Mouse (Mus musculus) liver, embryonic 14.5 days (tissue): ENCODE results near the gene Pde8a. TPM values are rescaled to one million over a fixed set of nuclear protein-coding genes. Genes with fewer than 3 reads are reported as not detected.

Source experiments
- ATAC-seq: fragments of 200-750 bp; cut with Nextera tagmentation; 2 replicates; pipeline ENCODE4 v1.8.0; 2017; ENCODE audit warnings: moderate number of reproducible peaks, mild to moderate bottlenecking, moderate library complexity; ENCODE audit not compliant: insufficient read depth
- DNase-seq, 3 experiments: peaks; one replicate each; pipeline ENCODE4 v3.0.0-alpha.2; 2012 to 2013; ENCODE audit warnings: low read depth in 3 of 3, low spot score in 3 of 3
- H3K27ac ChIP-seq: fragments of 300-500 bp; sonication (generic); 2 replicates; pipeline ENCODE4 v1.5.1; 2014; ENCODE audit warnings: moderate library complexity, mild to moderate bottlenecking, control low read depth, inconsistent platforms
- H3K27me3 ChIP-seq: fragments of 300-500 bp; sonication (generic); 2 replicates; pipeline ENCODE4 v1.6.1; 2014; ENCODE audit warnings: mild to moderate bottlenecking, low read length, moderate library complexity; ENCODE audit not compliant: control insufficient read depth, insufficient read depth
- H3K36me3 ChIP-seq: fragments of 300-500 bp; sonication (generic); replicated peaks from 2 replicates; pipeline ENCODE4 v1.6.1; 2014; ENCODE audit warnings: low read depth; ENCODE audit not compliant: control insufficient read depth, insufficient read depth
- H3K4me1 ChIP-seq, 2 experiments: fragments of 200-500 bp in 1 of 2; fragments of 300-500 bp in 1 of 2; sonication (generic) in 1 of 2; replicated peaks; 2 replicates each; pipeline ENCODE4 v1.6.1; 2012 to 2014; ENCODE audit warnings: antibody characterized with exemption in 1 of 2, inconsistent platforms in 1 of 2, low read length in 1 of 2; ENCODE audit not compliant: control insufficient read depth in 2 of 2, insufficient read depth in 2 of 2
- H3K4me2 ChIP-seq: fragments of 300-500 bp; sonication (generic); 2 replicates; pipeline ENCODE4 v1.6.1; 2014; ENCODE audit warnings: low read depth, mild to moderate bottlenecking, control low read depth, moderate library complexity
- H3K4me3 ChIP-seq, 2 experiments: fragments of 200-500 bp in 1 of 2; fragments of 300-500 bp in 1 of 2; sonication (generic) in 1 of 2; 2 replicates each; pipeline ENCODE4 v1.5.1; 2012 to 2014; ENCODE audit warnings: low read depth in 2 of 2, low read length in 2 of 2, mild to moderate bottlenecking in 2 of 2, control low read depth in 1 of 2, inconsistent platforms in 1 of 2, moderate library complexity in 1 of 2; ENCODE audit not compliant: insufficient read depth in 1 of 2
- H3K9ac ChIP-seq: fragments of 300-500 bp; sonication (generic); replicated peaks from 2 replicates; pipeline ENCODE4 v1.6.1; 2014; ENCODE audit warnings: mild to moderate bottlenecking, control low read depth, moderate library complexity
- H3K9me3 ChIP-seq: fragments of 300-500 bp; sonication (generic); 2 replicates; pipeline ENCODE4 v1.6.1; 2016; ENCODE audit warnings: low read length, mixed read lengths; ENCODE audit not compliant: control insufficient read depth
- CTCF ChIP-seq: IDR thresholded peaks from 2 replicates; pipeline ENCODE4 v1.5.1; 2016; ENCODE audit warnings: antibody characterized with exemption, low read depth, control low read depth
- EP300 ChIP-seq: IDR thresholded peaks from 2 replicates; pipeline ENCODE4 v1.6.1; 2016; ENCODE audit warnings: antibody characterized with exemption, low read depth
- WGBS: fragments of 180-500 bp; shearing (Covaris S2); extraction: QIAGEN DNeasy Blood & Tissue Kit; methylation state at CpG from one replicate; pipeline ENCODE4 v1.1.7; 2014; ENCODE audit not compliant: insufficient replicate concordance; 5-methylcytosine and 5-hydroxymethylcytosine counted together
- polyA plus RNA-seq, 2 experiments: library from polyadenylated mRNA; depleted of rRNA in 1 of 2; stranded (reverse) in 1 of 2; unstranded in 1 of 2; fragments of >200 nt; fragmentation: Nextera tagmentation in 1 of 2; extraction: Ambion mirVana in 1 of 2; gene quantifications; 2 replicates each; pipeline versions ENCODE4 v1.2.1 to v1.2.3; 2012 to 2014

Gene Pde8a
- polyA plus RNA-seq, 2 experiments = 1.5 to 1.7 TPM

DNA sequence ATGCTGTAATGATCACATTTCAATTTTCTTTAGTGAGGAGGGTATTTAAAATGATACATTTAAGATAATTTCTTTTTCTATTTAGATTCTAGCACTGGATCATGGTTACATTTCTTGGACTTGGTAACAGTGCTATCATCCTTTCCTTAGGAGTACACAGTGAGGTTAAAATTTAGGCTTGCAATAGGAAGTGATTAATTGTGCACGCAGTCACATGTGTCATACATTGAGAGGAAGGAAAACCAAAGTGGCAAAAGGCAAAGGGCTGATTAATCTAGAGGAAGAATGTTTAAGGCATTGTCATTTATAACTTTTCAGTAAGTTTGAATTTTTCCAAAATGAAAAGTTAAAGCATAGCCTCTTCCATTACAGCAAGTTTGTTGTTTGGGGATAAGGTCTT, 67.8 kb downstream of the Pde8a start:
- Histone ChIP-seq H3K9me3 (no peaks in the 10 kb centered on the region), H3K9ac (no peak overlapping the region), H3K4me3 (no peak overlapping the region), H3K36me3 (no peaks in the 10 kb centered on the region), H3K27me3 (no peaks in the 10 kb centered on the region), H3K4me2 (no peak overlapping the region), H3K4me1 (no peaks in the 10 kb centered on the region), H3K27ac (no peak overlapping the region)
- DNase-seq (no peak), ATAC-seq (no peak)
- no peak for TF ChIP-seq CTCF
- TF ChIP-seq EP300 = no peak
- whole genome bisulfite sequencing = 33% methylated on average over 1 of the region's 1 CpGs

DNA sequence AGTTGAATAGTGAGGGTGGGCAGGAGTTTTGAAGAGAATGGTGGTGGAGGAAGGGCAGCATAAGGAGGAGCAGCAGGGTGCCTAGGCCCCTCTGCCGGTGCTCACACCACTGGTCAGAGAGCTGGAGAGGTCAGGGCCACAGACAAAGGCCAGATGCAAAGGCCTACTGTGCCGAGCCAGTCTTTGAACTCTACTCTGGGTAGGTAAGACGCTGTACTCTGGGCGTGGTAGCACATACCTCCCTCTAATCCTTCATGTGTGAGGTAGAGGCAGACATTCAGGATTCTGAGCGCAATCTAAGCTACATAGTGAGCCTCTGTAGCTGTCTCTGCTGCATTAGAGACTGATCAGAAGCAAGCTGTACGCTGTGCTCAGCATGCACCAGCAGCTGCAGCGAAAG, 73.1 kb downstream of the Pde8a start:
- H3K27me3 ChIP-seq = no peaks in the 10 kb centered on the region
- H3K27ac ChIP-seq = no peak overlapping the region
- no peaks in the 10 kb centered on the region for H3K9me3 ChIP-seq
- TF ChIP-seq EP300 = no peak
- no peak for TF ChIP-seq CTCF
- no peaks in the 10 kb centered on the region for H3K4me1 ChIP-seq
- no peaks in the 10 kb centered on the region for H3K36me3 ChIP-seq
- ATAC-seq (no peak), DNase-seq (no peak)
- H3K4me3 ChIP-seq = no peak overlapping the region
- no peak overlapping the region for H3K4me2 ChIP-seq
- H3K9ac ChIP-seq = no peak overlapping the region
- 54% methylated on average over 7 of the region's 7 CpGs for WGBS

DNA sequence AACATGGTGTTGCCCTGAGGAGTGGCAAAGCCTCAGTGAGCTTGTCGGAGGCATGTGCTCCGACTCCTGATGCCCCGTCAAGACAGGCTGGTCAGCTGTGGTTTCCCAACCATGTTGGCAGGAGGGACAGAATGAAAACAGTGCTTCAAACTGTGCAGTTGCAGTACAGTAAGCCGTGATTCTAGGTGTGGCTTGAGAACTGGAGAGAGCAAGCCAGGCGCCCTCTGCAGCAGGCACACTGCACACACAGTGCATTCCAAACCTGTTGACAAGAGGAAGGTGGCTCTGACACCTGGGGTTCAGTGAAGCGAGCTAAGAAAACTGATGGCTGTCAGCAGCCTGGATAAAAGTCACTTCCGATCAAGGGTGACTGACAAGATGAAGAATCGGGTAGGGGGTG, 73.5 kb downstream of the Pde8a start:
- no peak overlapping the region for H3K9ac ChIP-seq
- 58% methylated on average over 8 of the region's 8 CpGs for WGBS
- no peak for DNase-seq
- TF ChIP-seq EP300 (no peak), CTCF (peak; percentile 43)
- H3K36me3 ChIP-seq = no peaks in the 10 kb centered on the region
- H3K4me2 ChIP-seq = no peak overlapping the region
- no peak for ATAC-seq
- no peak overlapping the region for H3K27ac ChIP-seq
- H3K4me3 ChIP-seq = no peak overlapping the region
- no peaks in the 10 kb centered on the region for H3K9me3 ChIP-seq
- no peaks in the 10 kb centered on the region for H3K27me3 ChIP-seq
- H3K4me1 ChIP-seq = no peaks in the 10 kb centered on the region

DNA sequence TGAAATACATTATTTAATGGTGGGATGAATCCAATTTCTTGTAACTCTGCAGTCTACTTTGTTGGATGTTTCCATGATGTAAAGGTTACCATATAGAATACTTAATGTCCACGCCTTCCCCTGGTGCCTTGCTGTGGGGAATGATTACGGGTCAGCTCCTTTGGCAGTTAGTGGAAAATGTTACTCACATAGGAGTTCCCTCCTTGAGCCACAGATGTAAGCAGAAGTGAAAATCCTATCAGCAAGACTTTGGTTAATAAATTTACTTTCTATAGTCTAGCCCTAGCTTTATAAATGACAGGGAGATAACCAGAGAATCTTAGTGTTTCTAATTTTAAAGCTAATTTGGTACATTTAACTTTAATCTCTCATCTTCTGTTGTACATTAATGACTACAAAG, 81.8 kb downstream of the Pde8a start:
- Histone ChIP-seq H3K4me2 (no peak overlapping the region), H3K9ac (no peak overlapping the region), H3K27ac (no peak overlapping the region), H3K9me3 (no peaks in the 10 kb centered on the region), H3K36me3 (no peaks in the 10 kb centered on the region), H3K27me3 (no peaks in the 10 kb centered on the region), H3K4me3 (no peak overlapping the region), H3K4me1 (no peaks in the 10 kb centered on the region)
- no peak for TF ChIP-seq EP300
- TF ChIP-seq CTCF = no peak
- no peak for ATAC-seq
- no peak for DNase-seq
- 67% methylated on average over 2 of the region's 2 CpGs for WGBS

DNA sequence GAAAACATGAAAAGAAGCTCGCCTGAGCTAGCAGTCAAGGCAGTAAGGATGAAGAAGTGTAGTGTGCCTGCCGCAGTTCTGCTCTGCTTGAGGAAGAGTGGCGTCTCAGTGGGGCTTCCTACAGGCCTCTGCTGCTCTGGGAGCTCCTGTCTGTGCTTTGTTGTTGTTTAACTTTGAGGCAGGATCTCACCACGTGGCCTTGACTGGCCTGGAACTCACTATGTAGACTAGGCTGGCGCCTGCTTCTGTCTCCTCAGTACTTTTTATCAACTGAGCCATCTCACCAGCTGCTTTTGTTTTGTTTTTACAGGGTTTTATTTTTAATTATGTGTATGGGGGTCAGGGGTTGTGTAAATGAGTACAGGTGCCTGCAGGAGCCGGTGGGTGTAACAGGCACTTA, 84.8 kb downstream of the Pde8a start:
- Histone ChIP-seq H3K9me3 (no peaks in the 10 kb centered on the region), H3K36me3 (no peaks in the 10 kb centered on the region)
- no peak for ATAC-seq

More for the DNA sequence above, 84.8 kb downstream of the Pde8a start:
- Histone ChIP-seq H3K27ac (no peak overlapping the region), H3K4me1 (no peaks in the 10 kb centered on the region), H3K4me3 (no peak overlapping the region), H3K27me3 (no peaks in the 10 kb centered on the region), H3K9ac (no peak overlapping the region), H3K4me2 (no peak overlapping the region)
- WGBS = 33% methylated on average over 6 of the region's 6 CpGs
- no peak for TF ChIP-seq CTCF
- no peak for TF ChIP-seq EP300
- no peak for DNase-seq
